ENCODE assay signal across 18 mouse cellular contexts in genomic region chr8:121242671-121243070, GRCm38 (mm10).
DNase-seq lines count a peak whose midpoint lies in the region; ATAC-seq lines count a peak whose summit lies in the region.
"Had no signal": no experiment of that assay in that cellular context is flagged by ENCODE, and none has a peak within 500 bp of the region (broad histone marks: within the 10 kb centered on the region; RNA-seq: fewer than 3 reads in every experiment).

No protein-coding gene starts in this region.

- no peaks in the 10 kb centered on the region for H3K9me3 ChIP-seq in hindbrain, embryonic 13.5 days
- H3K9me3 ChIP-seq in hindbrain, embryonic 16.5 days (ENCODE audit: control insufficient read depth, low read length): no peaks in the 10 kb centered on the region
- H3K9me3 ChIP-seq in neural tube, embryonic 11.5 days (ENCODE audit: control insufficient read depth, low read length): no peaks in the 10 kb centered on the region
- H3K9me3 ChIP-seq: heart, embryonic 15.5 days had no signal

- no peak overlapping the region for H3K4me2 ChIP-seq in hindbrain, embryonic 13.5 days
- H3K4me2 ChIP-seq in hindbrain, embryonic 16.5 days (ENCODE audit: low read length): no peak overlapping the region
- no peak overlapping the region for H3K4me2 ChIP-seq in neural tube, embryonic 11.5 days (ENCODE audit: low read depth)

- H3K9ac ChIP-seq in hindbrain, embryonic 13.5 days: peak overlapping the region; percentile 35; the same call in 1 of the 2 replicates
- H3K9ac ChIP-seq in hindbrain, embryonic 16.5 days (ENCODE audit: low read depth, low read length): no peak overlapping the region
- 0 out of 2 replicates have a peak overlapping the region, but pooled peaks have one; percentile 18 for H3K9ac ChIP-seq in neural tube, embryonic 11.5 days (ENCODE audit: low read length)
- H3K9ac ChIP-seq: heart, embryonic 15.5 days had no signal

- peaks cover 34% of the 10 kb centered on the region for H3K4me1 ChIP-seq in hindbrain, embryonic 13.5 days (replicated peaks)
- peaks cover 17% of the 10 kb centered on the region for H3K4me1 ChIP-seq in hindbrain, embryonic 16.5 days (ENCODE audit: control insufficient read depth, insufficient read depth, low read depth, low read length)
- peaks cover 27% of the 10 kb centered on the region for H3K4me1 ChIP-seq in neural tube, embryonic 11.5 days (ENCODE audit: control insufficient read depth, insufficient read depth, low read length)

- ATAC-seq in hindbrain, embryonic 13.5 days (ENCODE audit: low FRiP score): no peak
- no peak for ATAC-seq in hindbrain, embryonic 16.5 days
- ATAC-seq in neural tube, embryonic 11.5 days (ENCODE audit: insufficient read depth, low FRiP score, low TSS enrichment): no peak

- no peaks in the 10 kb centered on the region for H3K36me3 ChIP-seq in hindbrain, embryonic 13.5 days
- H3K36me3 ChIP-seq in hindbrain, embryonic 16.5 days (ENCODE audit: control insufficient read depth, insufficient read depth, low read length): no peaks in the 10 kb centered on the region
- no peaks in the 10 kb centered on the region for H3K36me3 ChIP-seq in neural tube, embryonic 11.5 days (ENCODE audit: control insufficient read depth, insufficient read depth, low read length)
- H3K36me3 ChIP-seq: heart, embryonic 15.5 days had no signal

- 6% methylated on average over 13 of the region's 13 CpGs for WGBS in hindbrain, embryonic 13.5 days
- WGBS in hindbrain, embryonic 16.5 days: 10% methylated on average over 13 of the region's 13 CpGs
- 9% methylated on average over 13 of the region's 13 CpGs for WGBS in neural tube, embryonic 11.5 days

- no peak overlapping the region for H3K4me3 ChIP-seq in hindbrain, embryonic 13.5 days
- no peak overlapping the region for H3K4me3 ChIP-seq in hindbrain, embryonic 16.5 days (ENCODE audit: low read length)
- no peak overlapping the region for H3K4me3 ChIP-seq in neural tube, embryonic 11.5 days (ENCODE audit: low read depth, low read length)
- H3K4me3 ChIP-seq: gastrocnemius, adult 2 months; heart, embryonic 15.5 days had no signal

- H3K27ac ChIP-seq in hindbrain, embryonic 13.5 days: 0 out of 2 replicates have a peak overlapping the region, but pooled peaks have one; percentile 30
- no peak overlapping the region for H3K27ac ChIP-seq in hindbrain, embryonic 16.5 days (ENCODE audit: low read depth, low read length)
- no peak overlapping the region for H3K27ac ChIP-seq in neural tube, embryonic 11.5 days (ENCODE audit: low read depth, low read length)
- H3K27ac ChIP-seq: gastrocnemius, adult 2 months; macrophage had no signal

- DNase-seq in embryo, embryonic 10 days (ENCODE audit: low spot score): peak; percentile 81
- DNase-seq in embryo, embryonic 11 days: no peak
- no peak for DNase-seq in neural tube, embryonic 11.5 days (ENCODE audit: low spot score)
- DNase-seq in neural tube, embryonic 10.5 days (ENCODE audit: extremely low spot score, low spot score): no peak
- DNase-seq in retina, embryonic 14.5 days (ENCODE audit: low spot score): peak; percentile 63
- DNase-seq in cerebellum, postnatal 14 days: no peak
- DNase-seq: B cell, adult 2 months; cerebellum, adult 8-10 months; gastrocnemius, adult 2 months; kidney, postnatal 14 days; left cerebral cortex, postnatal 4 days; lung, adult 2 months; right cerebral cortex, postnatal 14 days; thymus, adult 18-20 months had no signal

- H3K27me3 ChIP-seq in hindbrain, embryonic 13.5 days: peaks cover 18% of the 10 kb centered on the region
- H3K27me3 ChIP-seq in hindbrain, embryonic 16.5 days (replicated peaks; ENCODE audit: control insufficient read depth, insufficient read depth, low read length): no peaks in the 10 kb centered on the region
- H3K27me3 ChIP-seq in neural tube, embryonic 11.5 days (ENCODE audit: control insufficient read depth, insufficient read depth, low read length): peaks cover 4% of the 10 kb centered on the region; the same call in 1 of the 2 replicates
- H3K27me3 ChIP-seq: heart, embryonic 15.5 days had no signal

Comparison
In these comparisons a context has a peak if more than half of its experiments do, and no peak if none do; other contexts are left out.
1. DNase-seq: peak in embryo, embryonic 10 days (single experiment) and retina, embryonic 14.5 days (single experiment); none in embryo, embryonic 11 days (single experiment), neural tube, embryonic 11.5 days (single experiment), neural tube, embryonic 10.5 days (single experiment) and cerebellum, postnatal 14 days (0 of 2).